Mouse (Mus musculus) right cerebral cortex, postnatal 4 days (tissue): ENCODE data around the gene Rbbp7.
"Not testable (repeated sequence)": the region's sequence is repeated elsewhere in the genome, so short reads cannot be mapped to it uniquely, and the experiment has no call there.

Source experiments
- DNase-seq: peaks from one replicate; pipeline ENCODE4 v3.0.0-alpha.2; 2022

Rbbp7 gene

GRCm38 (mm10) chrX:162760115-162760942 is at the start of gene Rbbp7:
Gene Rbbp7, plus strand, starts transcription at chrX:162760402.
- peak; percentile 85 for DNase-seq

GRCm38 (mm10) chrX:162717837-162718236 is 42.4 kb upstream of the Rbbp7 start:
- DNase-seq = peak; percentile 11

DNA sequence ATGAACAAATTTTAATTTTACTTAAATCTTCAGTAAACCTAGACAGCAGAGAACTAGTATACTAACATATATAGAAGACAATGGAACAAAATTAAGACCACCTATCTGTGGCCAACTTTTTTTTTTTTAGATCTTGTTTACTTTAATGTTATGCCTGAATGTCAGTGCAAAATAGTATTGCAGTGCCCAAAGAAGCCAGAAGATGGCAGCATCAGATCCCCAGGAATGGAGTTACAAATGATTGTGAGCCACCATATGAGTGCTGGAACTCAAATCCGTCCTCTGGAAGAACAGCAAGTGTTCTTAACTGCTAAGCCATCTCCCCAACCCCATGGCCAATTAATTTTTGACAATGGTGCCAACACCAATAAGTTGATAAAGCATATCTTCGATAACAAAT is 40.6 kb upstream of the Rbbp7 start:
- DNase-seq = peak; percentile 9

DNA sequence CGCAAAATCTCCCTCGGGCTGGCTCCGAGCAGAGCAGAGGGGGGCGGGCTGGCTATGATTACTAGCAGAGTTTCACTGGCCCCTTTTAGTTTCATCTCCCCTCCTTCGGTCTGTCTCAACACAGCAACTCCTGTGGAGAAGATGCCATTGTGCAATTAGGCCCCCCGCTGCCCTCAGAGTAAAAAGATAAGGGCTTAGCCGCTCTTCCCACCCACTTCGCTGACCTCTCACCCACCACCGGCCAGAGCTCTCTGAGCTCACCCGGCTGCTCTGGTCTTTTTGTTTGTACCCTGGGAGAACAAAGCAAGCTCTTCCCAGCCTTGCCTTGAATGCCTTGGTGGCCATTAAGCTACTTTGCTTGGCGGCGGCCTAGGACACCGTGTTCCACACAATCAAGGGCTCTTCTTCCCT is 32.8 kb upstream of the Rbbp7 start:
- no peak for DNase-seq

GRCm38 (mm10) chrX:162727795-162728194 is 32.4 kb upstream of the Rbbp7 start:
- no peak for DNase-seq

- DNase-seq = no peak
These were observed 32.0 kb upstream of the Rbbp7 start for GRCm38 (mm10) chrX:162728228-162728627.

DNA sequence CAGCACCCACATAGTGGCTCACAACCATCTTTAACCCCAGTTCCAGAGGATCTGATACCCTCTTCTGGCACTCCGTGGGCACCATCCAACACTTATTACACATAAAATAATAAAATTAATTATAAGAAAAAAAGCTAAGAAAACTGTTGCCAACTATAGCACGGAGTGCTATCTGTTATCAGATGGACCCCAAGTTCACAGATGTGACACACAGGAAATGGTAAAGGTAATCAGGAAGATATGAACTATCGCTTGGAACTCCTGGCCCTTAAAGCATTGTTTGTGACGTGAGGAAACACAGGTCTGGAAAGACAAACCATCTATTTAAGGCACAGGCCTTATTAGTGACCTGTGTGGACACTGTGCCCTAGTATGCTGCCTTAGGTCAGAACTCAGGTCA is 30.2 kb upstream of the Rbbp7 start:
- DNase-seq = no peak

DNA sequence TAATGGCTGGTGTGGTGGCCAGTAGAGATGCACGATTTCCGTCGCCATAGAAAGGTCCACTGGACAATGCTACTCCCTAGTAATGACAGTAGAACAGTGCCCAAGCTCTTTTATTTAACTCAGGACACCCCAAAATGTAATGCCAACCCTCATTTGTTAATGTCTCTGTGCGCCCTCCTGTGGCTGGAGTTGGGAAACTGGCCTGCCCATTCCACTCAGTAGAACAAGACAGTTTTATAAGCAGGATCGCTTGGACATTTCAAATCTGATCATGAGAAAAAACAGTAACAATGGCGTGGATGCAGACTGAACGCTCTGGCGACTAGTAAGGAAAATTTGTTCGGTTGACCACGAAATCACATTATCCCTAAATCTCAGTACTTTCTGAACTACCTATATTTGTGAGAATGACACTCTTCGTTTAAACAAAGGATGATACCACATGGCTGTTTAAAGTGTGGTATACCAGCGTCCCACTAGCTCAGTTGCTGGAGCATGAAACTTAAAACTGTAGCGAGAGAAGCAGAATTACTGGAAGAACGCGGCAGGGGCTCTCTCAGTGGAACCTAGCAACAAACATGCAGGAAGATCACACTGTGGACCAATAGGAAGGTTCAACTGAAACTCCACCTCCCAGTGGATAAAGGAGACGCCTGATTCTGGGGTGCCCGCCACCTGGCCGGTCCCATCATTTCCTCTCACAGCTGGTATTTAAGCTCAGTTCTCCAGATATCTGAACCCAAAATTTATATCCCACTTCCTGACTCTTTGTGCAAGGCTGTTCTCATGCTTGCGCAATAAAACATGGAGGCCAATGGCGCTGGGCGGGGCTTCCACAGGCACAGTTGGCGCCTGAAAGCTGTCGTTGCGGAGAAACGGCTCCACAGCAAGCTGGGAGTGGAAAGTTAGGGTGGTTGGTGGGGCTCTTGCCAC is 24.9 kb upstream of the Rbbp7 start:
- DNase-seq = peak; percentile 67

DNA sequence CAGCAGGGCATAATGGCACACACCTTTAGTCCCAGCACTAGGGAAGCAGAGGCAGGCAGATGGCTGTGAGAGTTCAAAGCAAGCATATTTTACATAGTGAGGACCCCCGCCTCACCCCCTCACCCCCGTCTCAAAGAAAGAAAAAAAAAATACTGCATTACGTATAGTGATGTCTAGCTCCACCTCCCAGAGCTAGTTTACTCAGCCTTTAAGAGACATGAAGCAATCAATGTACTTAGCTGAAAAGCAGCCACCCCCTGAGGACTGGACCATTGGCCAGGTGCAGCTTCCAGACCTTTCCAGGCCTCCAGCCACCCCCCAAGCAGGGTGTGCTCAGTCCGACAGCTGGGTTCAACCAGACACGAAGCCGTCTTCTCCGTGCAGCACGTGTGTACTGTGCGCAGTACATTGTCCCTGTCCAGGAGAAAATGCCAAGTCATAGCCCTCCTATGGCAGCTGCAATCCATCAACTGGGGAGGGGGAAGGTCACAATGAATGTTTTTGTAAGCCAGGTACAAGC is 24.0 kb upstream of the Rbbp7 start:
- DNase-seq = peak; percentile 15

DNA sequence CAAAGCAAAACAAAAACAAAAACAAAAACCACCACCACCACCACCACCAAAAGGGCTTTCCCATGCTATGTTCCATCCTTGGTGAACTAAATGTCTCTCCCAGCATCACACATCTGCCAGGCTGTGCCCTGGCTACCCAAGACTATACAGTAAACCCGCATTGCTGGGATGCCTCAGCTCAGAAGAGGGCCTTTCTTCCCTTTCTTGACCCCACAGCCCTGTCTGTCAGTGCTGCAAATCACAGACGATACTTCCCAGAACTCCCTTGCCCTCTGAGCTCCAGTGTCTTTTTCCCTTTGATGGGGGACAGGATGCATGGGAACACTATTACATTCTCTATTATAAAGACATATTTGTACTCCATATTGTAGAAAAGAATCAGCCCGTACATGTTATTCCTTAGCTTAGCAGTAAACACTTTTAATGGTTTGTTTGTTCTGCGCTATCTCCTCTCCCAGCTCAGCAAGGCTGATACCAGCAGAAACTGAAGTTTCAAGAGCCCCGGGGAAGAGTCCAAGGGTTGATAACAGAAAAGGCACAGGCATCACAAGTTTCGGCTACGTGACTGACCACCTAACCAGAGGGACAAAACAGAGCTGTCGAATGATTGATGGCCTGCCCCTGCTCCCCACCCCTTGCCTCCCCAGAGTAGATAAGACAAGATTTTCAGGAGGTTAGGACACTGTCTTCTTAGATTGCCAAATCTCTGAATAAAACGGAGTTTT is 11.3 kb upstream of the Rbbp7 start:
- no peak for DNase-seq

DNA sequence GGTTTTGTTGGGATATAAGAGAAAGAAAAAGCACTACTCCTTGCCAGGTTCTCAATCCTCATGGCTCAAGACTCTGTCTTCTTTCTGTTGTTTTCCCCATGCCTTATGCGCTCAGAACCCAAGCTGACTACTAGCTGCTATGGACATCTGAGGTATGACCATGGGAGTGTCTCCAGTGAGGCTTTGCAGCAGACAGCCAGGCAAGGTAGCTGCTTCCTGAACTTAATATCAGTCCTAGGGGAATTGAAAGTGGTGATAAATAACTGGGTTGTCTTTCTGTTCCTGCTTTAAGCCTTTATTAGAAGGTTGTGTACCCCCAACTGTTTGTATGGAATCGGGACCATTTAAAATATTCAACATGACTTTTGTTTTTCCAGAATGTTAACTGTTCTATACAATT is 7.8 kb upstream of the Rbbp7 start:
- no peak for DNase-seq

DNA sequence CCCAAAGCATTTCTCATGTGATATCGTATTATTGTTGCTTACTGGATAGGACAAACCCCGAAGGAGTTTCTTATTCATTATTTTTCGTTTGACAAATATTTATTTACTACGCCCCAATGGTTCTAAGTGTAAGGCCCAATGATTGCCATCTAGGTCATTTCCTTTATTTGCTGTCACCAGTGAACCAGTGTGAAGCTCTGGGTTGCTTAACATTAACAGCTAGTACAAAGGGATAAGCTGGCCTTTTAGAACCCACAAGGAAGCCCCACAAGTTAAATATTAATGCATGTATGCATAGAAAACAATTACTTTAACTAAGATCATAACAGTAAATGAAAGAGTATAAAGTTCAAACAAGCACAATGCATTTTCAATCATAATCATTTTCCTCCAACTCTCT is 5.9 kb upstream of the Rbbp7 start:
- DNase-seq = no peak

- no peak for DNase-seq
These were observed 4.1 kb upstream of the Rbbp7 start for GRCm38 (mm10) chrX:162756058-162756457.

DNA sequence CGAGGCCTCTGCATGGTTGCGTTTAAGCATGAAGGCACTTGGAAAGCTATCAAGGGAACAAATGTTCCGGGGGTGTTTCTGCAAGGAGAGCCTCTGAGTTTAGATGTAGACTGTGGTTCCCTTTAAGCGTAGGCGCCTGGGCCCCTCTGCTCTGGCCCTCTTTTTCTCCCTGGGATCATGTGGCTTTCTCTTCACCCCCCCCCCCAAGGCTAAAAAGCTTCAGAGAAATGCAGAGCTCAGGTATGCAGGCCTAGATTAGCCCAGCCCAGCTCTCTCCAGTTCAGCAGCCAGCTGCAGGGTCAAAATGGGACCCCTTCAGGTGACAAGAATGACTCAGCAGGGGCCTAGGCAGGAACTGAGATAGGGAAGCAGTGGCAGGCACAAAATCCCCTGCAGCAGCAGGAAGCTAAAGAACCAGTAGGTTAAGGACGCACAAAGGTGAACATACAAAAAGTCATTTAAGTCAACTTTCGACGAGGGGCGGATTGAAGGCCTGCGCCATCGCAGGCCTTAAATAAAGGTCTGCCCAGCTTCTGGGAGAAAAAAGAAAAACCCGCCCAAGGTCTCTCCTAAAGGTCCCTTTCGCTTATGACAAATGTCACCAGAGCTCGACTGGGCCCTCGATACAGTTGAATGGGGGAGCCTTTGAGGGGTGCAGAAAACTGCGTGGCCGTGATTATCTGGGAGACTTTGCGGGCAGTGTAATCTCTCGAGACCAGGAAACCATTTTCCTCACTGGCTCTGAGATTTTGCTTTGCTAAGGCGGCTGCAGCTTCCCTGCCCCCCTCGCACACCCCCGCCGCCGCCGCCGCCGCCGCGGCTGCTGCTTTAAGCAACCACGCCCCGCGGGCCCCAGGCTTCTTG is 719 bp upstream of the Rbbp7 start:
- DNase-seq = peak; percentile 7

DNA sequence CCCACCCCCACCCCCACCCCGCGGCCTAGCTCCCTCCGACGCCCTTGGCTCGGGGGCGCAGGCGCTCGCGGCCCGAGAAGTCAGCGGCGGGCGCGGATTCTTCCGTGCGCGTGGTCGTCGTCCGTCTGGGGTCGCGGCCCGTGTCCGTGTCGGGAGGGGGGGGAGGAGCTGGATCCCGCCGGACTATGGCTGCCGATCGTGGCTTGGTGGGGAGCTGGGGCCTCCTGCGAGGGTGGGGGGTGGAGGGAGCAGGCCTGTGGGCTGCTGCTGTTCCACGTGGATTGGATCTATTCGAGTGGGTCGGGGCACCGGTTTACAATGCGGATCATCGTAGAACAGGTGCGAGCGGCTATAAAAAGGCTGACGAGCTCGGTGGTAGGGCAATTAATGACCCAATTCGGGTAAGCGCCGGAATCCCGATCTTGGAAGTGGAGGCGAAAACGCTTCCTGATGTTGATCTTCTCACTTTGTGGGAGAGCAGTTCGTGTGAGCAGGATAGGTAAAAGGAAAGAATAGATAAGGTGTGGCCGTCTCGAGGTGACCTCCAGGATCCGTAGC is 835 bp downstream of the Rbbp7 start:
- DNase-seq = peak; percentile 29

DNA sequence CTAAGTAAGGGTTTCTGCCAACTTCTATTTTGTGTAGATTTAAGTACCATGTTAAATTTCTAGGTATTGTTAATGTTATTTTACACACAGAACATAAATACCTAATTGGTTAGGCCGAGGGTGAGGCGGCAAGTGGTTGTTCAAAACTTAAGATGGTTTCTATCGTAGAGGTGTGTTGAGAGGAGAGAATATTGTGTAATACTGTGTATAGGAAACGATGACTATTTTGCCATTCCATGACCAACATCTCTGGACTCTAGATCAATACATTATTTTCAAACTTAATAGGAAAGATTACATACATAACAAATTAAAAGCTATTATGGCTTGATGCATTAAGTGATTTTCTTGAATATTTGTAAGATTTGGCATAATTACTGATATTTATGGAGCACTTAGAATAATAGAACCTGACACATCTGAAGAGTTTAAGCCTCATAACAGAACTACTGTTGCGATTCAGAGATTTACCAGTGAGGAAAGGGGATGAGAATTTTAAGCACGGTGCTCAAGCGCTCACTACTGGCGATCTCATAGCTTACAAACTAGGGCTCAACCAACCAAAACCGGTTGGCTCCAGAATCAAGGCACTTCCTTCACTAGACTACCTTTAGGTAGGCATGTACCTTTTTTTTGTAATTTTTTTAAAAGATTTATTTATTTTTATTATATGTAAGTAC is 1.7 kb downstream of the Rbbp7 start:
- DNase-seq = no peak

GRCm38 (mm10) chrX:162770726-162771125 is 10.5 kb downstream of the Rbbp7 start:
- DNase-seq = no peak

- DNase-seq = no peak
These were observed 28.2 kb downstream of the Rbbp7 start for GRCm38 (mm10) chrX:162788372-162788771.

GRCm38 (mm10) chrX:162791392-162791791 is 31.2 kb downstream of the Rbbp7 start:
- not testable (repeated sequence) for DNase-seq

DNA sequence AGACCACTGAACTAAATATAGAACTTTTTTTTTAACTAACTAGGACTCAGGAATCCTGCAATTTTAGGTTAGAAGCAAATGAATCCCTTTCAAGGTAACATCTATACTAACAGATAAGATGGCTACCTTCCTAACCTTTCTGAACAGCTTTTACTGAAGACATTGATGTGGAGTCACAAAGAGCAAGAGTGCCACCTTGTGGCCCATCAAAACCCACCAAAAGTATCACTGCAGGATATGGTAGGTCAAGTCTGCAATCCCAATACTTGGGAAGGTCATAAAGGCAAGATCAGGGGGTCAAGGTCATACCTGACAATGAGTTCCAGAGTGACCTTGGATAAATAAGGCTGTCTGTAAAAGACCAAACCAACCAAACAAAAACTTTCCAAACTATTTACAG is 40.2 kb downstream of the Rbbp7 start:
- DNase-seq = peak; percentile 25

DNA sequence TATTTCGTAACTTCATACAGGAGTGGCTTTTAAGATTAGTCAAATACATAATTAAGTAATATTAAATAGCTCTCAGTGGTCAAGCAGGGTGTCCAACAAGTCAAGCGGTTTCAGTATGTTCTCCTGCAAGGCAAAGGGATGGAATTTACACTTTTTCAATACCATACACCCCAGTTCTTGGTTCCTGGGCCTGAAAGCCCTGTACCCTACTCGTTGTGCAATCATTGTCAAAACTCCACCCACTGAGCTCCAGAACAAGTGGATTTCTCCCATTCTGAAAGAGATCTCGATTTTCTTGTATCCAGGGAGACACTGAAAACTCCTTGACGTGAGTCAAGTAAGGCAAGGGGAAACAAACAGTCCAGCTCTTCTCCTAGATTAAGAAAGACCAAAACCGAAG is 67.8 kb downstream of the Rbbp7 start:
- DNase-seq = no peak
